Mouse (Mus musculus) bone marrow, adult 2 months (tissue): ENCODE data around the gene Donson.

Experiments
- CTCF ChIP-seq: fragments of 200-500 bp; IDR thresholded peaks from 2 replicates; pipeline ENCODE4 v1.5.1; 2011; ENCODE audit warnings: low read length, control low read depth; ENCODE audit not compliant: control insufficient read depth, insufficient read depth
- POLR2A ChIP-seq: fragments of 200-500 bp; IDR thresholded peaks from 2 replicates; pipeline ENCODE4 v1.6.1; 2011; ENCODE audit warnings: low read depth, mild to moderate bottlenecking, control low read depth, low read length, borderline replicate concordance; ENCODE audit not compliant: control insufficient read depth

DNA sequence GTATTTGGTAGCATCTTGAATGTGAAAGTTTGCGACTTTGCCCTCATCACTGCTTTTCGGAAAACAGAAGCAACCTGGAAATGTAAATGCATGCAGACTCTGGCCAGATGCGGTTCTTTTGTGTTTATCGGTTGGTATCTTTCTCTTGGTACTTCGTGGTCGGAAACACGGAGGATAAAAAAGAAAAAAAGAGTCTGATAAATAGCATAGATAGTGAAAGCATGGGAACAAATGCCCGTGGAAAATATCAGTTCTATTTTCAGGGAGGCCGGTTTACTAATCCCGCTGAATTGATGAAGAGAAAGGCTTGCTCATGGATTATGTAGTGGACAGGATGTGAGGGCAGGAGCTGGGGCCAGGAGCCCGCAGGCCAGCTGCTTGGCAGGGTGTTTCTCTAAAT is 41.9 kb upstream of the Donson start:
- TF ChIP-seq CTCF: no peak
- no peak for TF ChIP-seq POLR2A
